Mouse (Mus musculus): ENCODE measurements around the gene Tmcc2.

DNA sequence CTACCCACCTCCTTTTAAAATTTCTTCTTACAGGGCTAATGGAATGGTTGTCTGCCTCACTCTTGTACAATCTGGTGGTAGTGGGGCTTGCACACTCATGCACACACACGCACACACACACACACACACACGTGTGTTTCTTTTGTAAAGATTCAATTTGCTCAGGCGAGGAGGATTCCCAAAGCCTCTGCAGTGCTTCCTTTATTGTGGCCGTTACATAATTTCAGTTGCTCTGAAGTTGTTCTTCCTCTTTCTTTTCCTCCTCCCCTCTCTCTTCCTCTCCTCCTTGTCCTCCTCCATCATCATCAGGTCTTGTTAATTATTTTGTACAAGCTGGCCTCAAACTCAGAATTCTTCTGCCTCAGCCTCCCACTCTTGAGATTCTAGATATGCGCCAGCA lies 46.3 kb upstream of the Tmcc2 start:
- TF ChIP-seq GATA1 (IDR thresholded peaks at IDR 0.05; ENCODE audit: borderline replicate concordance, low read length): no peak
- no peak for TF ChIP-seq POLR2AphosphoS5 (IDR thresholded peaks at IDR 0.05; ENCODE audit: insufficient replicate concordance, low read depth, low read length)
- TF ChIP-seq CTCF (IDR thresholded peaks at IDR 0.05; ENCODE audit: low read depth, low read length): no peak
